Mouse (Mus musculus): ENCODE measurements at regions not wholly inside any gene's neighbourhood (a gene's known extent, or its start where the extent isn't known, plus 50 kb on each side); places are given as distances from the start of the nearest gene placed in this dataset.

DNA sequence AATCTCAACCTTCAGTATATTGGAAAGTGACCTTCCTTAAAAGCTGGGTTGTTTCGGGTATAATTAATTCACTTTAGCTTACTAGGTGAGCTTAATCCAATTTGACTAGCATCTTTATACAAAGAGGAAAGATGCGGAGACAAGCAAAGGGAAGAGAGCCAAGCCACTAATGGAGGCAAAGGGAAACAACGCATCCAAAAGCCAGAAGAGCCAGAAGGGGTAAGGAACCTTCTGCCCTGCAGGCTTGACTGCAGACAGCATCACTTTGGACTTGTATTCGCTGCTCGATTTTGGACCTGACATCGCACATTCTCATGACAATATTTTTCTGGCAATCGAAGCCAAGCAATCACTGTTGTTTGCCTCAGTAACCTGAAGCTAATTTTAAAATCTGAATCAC lies 700.8 kb downstream of the Rps29 start:
- DNase-seq: no peak
- 18% methylated on average over 7 of the region's 7 CpGs for WGBS
- Histone ChIP-seq H3K27ac (ENCODE audit: insufficient read depth, low read length) (no peak overlapping the region), H3K4me1 (ENCODE audit: control insufficient read depth, insufficient read depth, low read length) (no peaks in the 10 kb centered on the region), H3K27me3 (ENCODE audit: control insufficient read depth, insufficient read depth, low read length) (no peaks in the 10 kb centered on the region), H3K4me3 (replicated peaks; ENCODE audit: insufficient read depth, low read depth, low read length) (no peak overlapping the region)
- TF ChIP-seq CTCF (IDR thresholded peaks at IDR 0.05; ENCODE audit: borderline replicate concordance, insufficient read depth, low read depth, low read length) (no peak), POLR2A (IDR thresholded peaks at IDR 0.05; ENCODE audit: borderline replicate concordance, insufficient read depth, low read length) (no peak)

DNA sequence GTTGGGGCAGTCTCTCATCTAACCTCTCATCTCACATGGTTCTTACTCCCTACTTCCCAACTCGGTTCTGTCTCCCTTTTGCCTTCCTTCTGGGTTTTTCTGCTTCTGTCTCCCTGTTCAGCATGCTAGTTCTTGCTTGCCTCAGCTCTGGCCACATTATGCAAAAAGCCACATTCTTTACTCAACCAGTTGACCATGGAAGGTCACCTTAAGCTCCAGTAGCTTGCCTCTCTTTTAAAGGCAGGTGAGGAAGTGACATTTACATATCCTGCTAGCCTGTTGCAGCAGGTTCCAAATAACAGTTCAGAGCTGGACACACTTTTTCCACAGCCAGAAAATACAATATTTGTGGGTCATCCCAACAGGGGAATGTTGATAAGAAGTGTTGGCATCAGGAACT lies 732.4 kb downstream of the Rps29 start:
- TF ChIP-seq POLR2A (IDR thresholded peaks at IDR 0.05; ENCODE audit: borderline replicate concordance, insufficient read depth, low read length): no peak
- no peak for TF ChIP-seq CTCF (IDR thresholded peaks at IDR 0.05; ENCODE audit: borderline replicate concordance, insufficient read depth, low read depth, low read length)

DNA sequence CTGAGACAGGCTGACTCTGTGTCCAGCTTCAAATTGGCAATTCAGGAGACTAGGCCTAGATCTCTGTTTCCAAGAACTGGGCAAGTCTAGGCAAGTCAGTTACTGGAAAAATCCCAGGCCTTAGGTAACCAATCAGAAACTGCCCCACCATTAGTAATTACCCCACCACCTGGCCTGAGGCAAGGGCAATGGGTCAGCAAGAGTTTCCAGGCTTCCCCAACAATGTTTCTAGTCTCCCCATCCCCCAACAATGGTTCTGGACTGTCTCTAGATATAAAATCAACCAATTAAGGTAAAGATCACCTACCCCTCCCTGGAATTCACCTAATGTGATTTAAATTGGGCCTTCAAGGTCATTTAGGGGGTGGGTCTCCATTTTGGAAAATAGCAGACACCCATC lies 734.0 kb downstream of the Rps29 start:
- Histone ChIP-seq H3K27ac (ENCODE audit: insufficient read depth, low read length) (no peak overlapping the region), H3K4me3 (replicated peaks; ENCODE audit: insufficient read depth, low read depth, low read length) (no peak overlapping the region), H3K27me3 (ENCODE audit: control insufficient read depth, insufficient read depth, low read length) (no peaks in the 10 kb centered on the region), H3K4me1 (ENCODE audit: control insufficient read depth, insufficient read depth, low read length) (no peaks in the 10 kb centered on the region)
- DNase-seq: no peak
- TF ChIP-seq CTCF (IDR thresholded peaks at IDR 0.05; ENCODE audit: borderline replicate concordance, insufficient read depth, low read depth, low read length) (no peak), POLR2A (IDR thresholded peaks at IDR 0.05; ENCODE audit: borderline replicate concordance, insufficient read depth, low read length) (no peak)

More for the DNA sequence above, 732.4 kb downstream of the Rps29 start:
- Histone ChIP-seq H3K4me3 (replicated peaks; ENCODE audit: insufficient read depth, low read depth, low read length) (no peak overlapping the region), H3K27me3 (ENCODE audit: control insufficient read depth, insufficient read depth, low read length) (no peaks in the 10 kb centered on the region), H3K27ac (ENCODE audit: insufficient read depth, low read length) (no peak overlapping the region), H3K4me1 (ENCODE audit: control insufficient read depth, insufficient read depth, low read length) (no peaks in the 10 kb centered on the region)
- WGBS: 72% methylated on average over 1 of the region's 1 CpGs
- DNase-seq: no peak

Measured in cerebellum, adult 2 months (tissue).